Mouse (Mus musculus) liver, embryonic 14.5 days (tissue): ENCODE results near the gene Tmem151b. TPM values are rescaled to one million over a fixed set of nuclear protein-coding genes. Genes with fewer than 3 reads are reported as not detected.
A peak's percentile ranks its signal among the peaks of the same experiment; 100 is the strongest.

Experiments used
- ATAC-seq: fragments of 200-750 bp; cut with Nextera tagmentation; 2 replicates; pipeline ENCODE4 v1.8.0; 2017; ENCODE audit warnings: moderate number of reproducible peaks, mild to moderate bottlenecking, moderate library complexity; ENCODE audit not compliant: insufficient read depth
- DNase-seq, 3 experiments: peaks; one replicate each; pipeline ENCODE4 v3.0.0-alpha.2; 2012 to 2013; ENCODE audit warnings: low read depth in 3 of 3, low spot score in 3 of 3
- H3K27ac ChIP-seq: fragments of 300-500 bp; sonication (generic); 2 replicates; pipeline ENCODE4 v1.5.1; 2014; ENCODE audit warnings: moderate library complexity, mild to moderate bottlenecking, control low read depth, inconsistent platforms
- H3K27me3 ChIP-seq: fragments of 300-500 bp; sonication (generic); 2 replicates; pipeline ENCODE4 v1.6.1; 2014; ENCODE audit warnings: mild to moderate bottlenecking, low read length, moderate library complexity; ENCODE audit not compliant: control insufficient read depth, insufficient read depth
- H3K36me3 ChIP-seq: fragments of 300-500 bp; sonication (generic); replicated peaks from 2 replicates; pipeline ENCODE4 v1.6.1; 2014; ENCODE audit warnings: low read depth; ENCODE audit not compliant: control insufficient read depth, insufficient read depth
- H3K4me1 ChIP-seq, 2 experiments: fragments of 200-500 bp in 1 of 2; fragments of 300-500 bp in 1 of 2; sonication (generic) in 1 of 2; replicated peaks; 2 replicates each; pipeline ENCODE4 v1.6.1; 2012 to 2014; ENCODE audit warnings: antibody characterized with exemption in 1 of 2, inconsistent platforms in 1 of 2, low read length in 1 of 2; ENCODE audit not compliant: control insufficient read depth in 2 of 2, insufficient read depth in 2 of 2
- H3K4me2 ChIP-seq: fragments of 300-500 bp; sonication (generic); 2 replicates; pipeline ENCODE4 v1.6.1; 2014; ENCODE audit warnings: low read depth, mild to moderate bottlenecking, control low read depth, moderate library complexity
- H3K4me3 ChIP-seq, 2 experiments: fragments of 200-500 bp in 1 of 2; fragments of 300-500 bp in 1 of 2; sonication (generic) in 1 of 2; 2 replicates each; pipeline ENCODE4 v1.5.1; 2012 to 2014; ENCODE audit warnings: low read depth in 2 of 2, low read length in 2 of 2, mild to moderate bottlenecking in 2 of 2, control low read depth in 1 of 2, inconsistent platforms in 1 of 2, moderate library complexity in 1 of 2; ENCODE audit not compliant: insufficient read depth in 1 of 2
- H3K9ac ChIP-seq: fragments of 300-500 bp; sonication (generic); replicated peaks from 2 replicates; pipeline ENCODE4 v1.6.1; 2014; ENCODE audit warnings: mild to moderate bottlenecking, control low read depth, moderate library complexity
- H3K9me3 ChIP-seq: fragments of 300-500 bp; sonication (generic); 2 replicates; pipeline ENCODE4 v1.6.1; 2016; ENCODE audit warnings: low read length, mixed read lengths; ENCODE audit not compliant: control insufficient read depth
- CTCF ChIP-seq: IDR thresholded peaks from 2 replicates; pipeline ENCODE4 v1.5.1; 2016; ENCODE audit warnings: antibody characterized with exemption, low read depth, control low read depth
- EP300 ChIP-seq: IDR thresholded peaks from 2 replicates; pipeline ENCODE4 v1.6.1; 2016; ENCODE audit warnings: antibody characterized with exemption, low read depth
- WGBS: fragments of 180-500 bp; shearing (Covaris S2); extraction: QIAGEN DNeasy Blood & Tissue Kit; methylation state at CpG from one replicate; pipeline ENCODE4 v1.1.7; 2014; ENCODE audit not compliant: insufficient replicate concordance; 5-methylcytosine and 5-hydroxymethylcytosine counted together
- polyA plus RNA-seq, 2 experiments: library from polyadenylated mRNA; depleted of rRNA in 1 of 2; stranded (reverse) in 1 of 2; unstranded in 1 of 2; fragments of >200 nt; fragmentation: Nextera tagmentation in 1 of 2; extraction: Ambion mirVana in 1 of 2; gene quantifications; 2 replicates each; pipeline versions ENCODE4 v1.2.1 to v1.2.3; 2012 to 2014

The Tmem151b gene
- polyA plus RNA-seq, 2 experiments = 0.08 TPM; not detected in 1

- ATAC-seq (peak; percentile 67), DNase-seq (no peak)
- no peaks in the 10 kb centered on the region for H3K9me3 ChIP-seq
- peaks cover 26 to 33% of the 10 kb centered on the region in 2 experiments for H3K4me1 ChIP-seq
- peak overlapping the region; percentile 95 for H3K4me2 ChIP-seq
- H3K27ac ChIP-seq = peak overlapping the region; percentile 90
- TF ChIP-seq CTCF = no peak
- TF ChIP-seq EP300 = no peak
- H3K9ac ChIP-seq = peak overlapping the region; percentile 92
- peaks cover 35% of the 10 kb centered on the region for H3K36me3 ChIP-seq
- no peaks in the 10 kb centered on the region for H3K27me3 ChIP-seq
- peak overlapping the region; percentile 91 to 96 for H3K4me3 ChIP-seq
- WGBS = 15% methylated on average over 8 of the region's 8 CpGs
Observed at GRCm38 (mm10) chr17:45592606-45593431, 43.3 kb upstream of the Tmem151b start.

- peaks cover 42% of the 10 kb centered on the region for H3K36me3 ChIP-seq
- H3K27me3 ChIP-seq = no peaks in the 10 kb centered on the region
- peak overlapping the region; percentile 92 for H3K9ac ChIP-seq
- peak overlapping the region; percentile 90 for H3K27ac ChIP-seq
- peaks cover 25 to 29% of the 10 kb centered on the region in 2 experiments for H3K4me1 ChIP-seq
- peak overlapping the region; percentile 91 to 96 for H3K4me3 ChIP-seq
- TF ChIP-seq EP300 = no peak
- no peak for TF ChIP-seq CTCF
- ATAC-seq = no peak
- no peak for DNase-seq
- peak overlapping the region; percentile 95 for H3K4me2 ChIP-seq
- 52% methylated on average over 16 of the region's 16 CpGs for WGBS
- no peaks in the 10 kb centered on the region; the same call in 1 of the 2 replicates for H3K9me3 ChIP-seq
Observed at GRCm38 (mm10) chr17:45591701-45592605, 42.5 kb upstream of the Tmem151b start.

- no peak for DNase-seq
- Histone ChIP-seq H3K9ac (no peak overlapping the region), H3K9me3 (no peaks in the 10 kb centered on the region; the same call in 1 of the 2 replicates), H3K4me1 (peaks cover 13 to 22% of the 10 kb centered on the region in 2 experiments), H3K4me3 (no peak overlapping the region), H3K27ac (no peak overlapping the region), H3K27me3 (no peaks in the 10 kb centered on the region), H3K4me2 (no peak overlapping the region), H3K36me3 (peaks cover 57% of the 10 kb centered on the region)
- ATAC-seq = no peak
- no peak for TF ChIP-seq CTCF
- TF ChIP-seq EP300 = no peak
- 81% methylated on average over 6 of the region's 6 CpGs for WGBS
Observed at GRCm38 (mm10) chr17:45590410-45590809, 40.9 kb upstream of the Tmem151b start.

GRCm38 (mm10) chr17:45589844-45590243 is 40.4 kb upstream of the Tmem151b start:
- Histone ChIP-seq H3K4me1 (peaks cover 15 to 22% of the 10 kb centered on the region in 2 experiments), H3K36me3 (peaks cover 63% of the 10 kb centered on the region), H3K4me3 (no peak overlapping the region), H3K27me3 (no peaks in the 10 kb centered on the region), H3K9ac (no peak overlapping the region), H3K27ac (no peak overlapping the region), H3K9me3 (no peaks in the 10 kb centered on the region; the same call in 1 of the 2 replicates), H3K4me2 (no peak overlapping the region)
- no peak for ATAC-seq
- WGBS = 94% methylated on average over 8 of the region's 8 CpGs
- TF ChIP-seq EP300 (no peak), CTCF (no peak)
- no peak for DNase-seq
